Comparison of ENCODE assay signal across 28 mouse cellular contexts in genomic region chr9:75504311-75504710, GRCm38 (mm10). TPM values are rescaled to one million over a fixed set of nuclear protein-coding genes. Genes with fewer than 3 reads are reported as not detected.
DNase-seq lines count a peak whose midpoint lies in the region; TF ChIP-seq lines count a peak whose summit lies in the region.
"Had no signal": no experiment of that assay in that cellular context is flagged by ENCODE, and none has a peak within 500 bp of the region (broad histone marks: within the 10 kb centered on the region; RNA-seq: fewer than 3 reads in every experiment).

No protein-coding gene starts in this region.

- no peak for TF ChIP-seq CTCF in left cerebral cortex, adult 2 months (IDR thresholded peaks at IDR 0.05)

- DNase-seq in layer of hippocampus, adult 11-12 months (ENCODE audit: low spot score): peak; percentile 21
- no peak for DNase-seq in layer of hippocampus, postnatal 10 days (ENCODE audit: low spot score in 2 of 2)
- no peak for DNase-seq in left cerebral cortex, adult 2 months (ENCODE audit: extremely low spot score in 1 of 2, low spot score in 2 of 2)
- DNase-seq in left cerebral cortex, adult 8-10 months (ENCODE audit: low spot score in 2 of 2): no peak
- peak; percentile 22 to 32 for DNase-seq in layer of hippocampus, adult 8-10 months (ENCODE audit: low spot score in 2 of 2)
- DNase-seq in layer of hippocampus, postnatal 36 days: peak; percentile 19 to 30
- no peak for DNase-seq in thymus, postnatal 10 days (ENCODE audit: low spot score in 2 of 2)
- no peak for DNase-seq in cerebellum, adult 9-10 months
- DNase-seq: adrenal gland, adult 8-10 months; adrenal gland, postnatal 36 days; cerebellum, adult 11 months; cerebellum, adult 2 months; cerebellum, postnatal 36 days; embryo, embryonic 11 days; gastrocnemius, adult 2 months; gastrocnemius, postnatal 14 days; heart, adult 18-20 months; heart, postnatal 10 days; heart, postnatal 4 days had no signal

- H3K27ac ChIP-seq in left cerebral cortex, adult 2 months: 0 out of 2 replicates have a peak overlapping the region, but pooled peaks have one; percentile 28
- H3K27ac ChIP-seq: embryonic facial prominence, embryonic 10.5 days; embryonic facial prominence, embryonic 13.5 days; forebrain, embryonic 12.5 days; forebrain, embryonic 15.5 days; gastrocnemius, adult 2 months; heart, embryonic 15.5 days; hindbrain, embryonic 14.5 days; hindbrain, postnatal 0 days had no signal

- H3K4me3 ChIP-seq in left cerebral cortex, adult 2 months: no peak overlapping the region
- H3K4me3 ChIP-seq: embryonic facial prominence, embryonic 10.5 days; embryonic facial prominence, embryonic 13.5 days; erythroblast, embryonic 14.5 days; forebrain, embryonic 12.5 days; forebrain, embryonic 15.5 days; gastrocnemius, adult 2 months; heart, embryonic 12.5 days; heart, embryonic 15.5 days had no signal

- intact Hi-C loops in left cerebral cortex, adult 2 months (cut with DNase I): no loop called here

RNA-seq across cellular contexts. Expression of gene Tmod3, which starts 55.1 kb away (rescaled TPM):
- 10 to 100 TPM; 68.7 to 70.2 TPM for total RNA-seq in layer of hippocampus, postnatal 10 days (2021)
- 10 to 100 TPM; 43.6 to 62.5 TPM for total RNA-seq in left cerebral cortex, adult 2 months (2021)
- total RNA-seq in left cerebral cortex, adult 8-10 months (2022): 10 to 100 TPM; 43.9 to 54.9 (median 50.5) TPM
- total RNA-seq in layer of hippocampus, adult 8-10 months (2022): 10 to 100 TPM; 40.9 to 44.6 (median 42.9) TPM
- 10 to 100 TPM; 46.4 to 47.3 TPM for total RNA-seq in layer of hippocampus, postnatal 36 days (2021)

Comparison
In these comparisons a context has a peak if more than half of its experiments do, and no peak if none do; other contexts are left out.
1. DNase-seq: peak in layer of hippocampus, adult 11-12 months (single experiment), layer of hippocampus, adult 8-10 months (2 of 2) and layer of hippocampus, postnatal 36 days (2 of 2); none in layer of hippocampus, postnatal 10 days (0 of 2), left cerebral cortex, adult 2 months (0 of 2), left cerebral cortex, adult 8-10 months (0 of 2), thymus, postnatal 10 days (0 of 2) and cerebellum, adult 9-10 months (single experiment).